Mouse (Mus musculus) stomach, postnatal 0 days (tissue): ENCODE measurements around the gene Daam1.
A peak's percentile ranks its signal among the peaks of the same experiment; 100 is the strongest.

Experiments used
- CTCF ChIP-seq: IDR thresholded peaks from 2 replicates; pipeline ENCODE4 v1.5.1; 2016; ENCODE audit warnings: antibody characterized with exemption, low read depth, mild to moderate bottlenecking, moderate library complexity
- EP300 ChIP-seq: optimal IDR thresholded peaks from 2 replicates; pipeline ENCODE3; 2016; ENCODE audit warnings: antibody characterized with exemption

DNA sequence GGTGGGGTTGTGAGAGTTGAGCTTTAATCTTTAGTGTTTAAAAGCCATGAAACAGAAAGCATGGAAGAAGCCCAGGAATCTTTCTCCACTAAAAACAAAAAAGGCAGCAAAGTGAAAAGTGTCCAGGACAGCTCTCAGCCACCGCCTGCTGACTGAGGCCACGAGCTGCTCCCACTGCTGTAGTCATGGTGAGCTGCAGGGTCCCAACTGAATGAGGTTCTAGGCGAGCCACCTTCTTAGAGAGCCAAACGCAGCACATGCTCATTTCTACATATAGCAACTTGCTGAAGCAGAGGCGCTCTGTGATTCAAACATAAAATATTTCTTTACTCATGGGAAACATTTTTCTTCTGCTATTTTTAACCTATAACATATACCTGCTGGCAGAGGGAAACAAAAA is 150.9 kb downstream of the Daam1 start:
- TF ChIP-seq CTCF, result 0 out of 2 replicates have a peak, but pooled peaks have one; percentile 4
- no peak for TF ChIP-seq EP300
